Mouse (Mus musculus): ENCODE data around the gene Erp44. TPM values are rescaled to one million over a fixed set of nuclear protein-coding genes. Genes with fewer than 3 reads are reported as not detected.

Gene Erp44
- total and polyA plus RNA-seq, 3 experiments, result 59.2 to 203 (median 99.7) TPM

GRCm38 (mm10) chr4:48163851-48164250 is 115.5 kb downstream of the Erp44 start:
- no peaks in the 10 kb centered on the region for H3K79me2 ChIP-seq (replicated peaks; ENCODE audit: control insufficient read depth, extremely low read depth, insufficient read depth, poor library complexity, severe bottlenecking)
- no peak overlapping the region for H3K9ac ChIP-seq (ENCODE audit: insufficient read depth, low read depth)
- dilution Hi-C loops (cut with MboI; ENCODE audit: extremely low pct_ligation_motif_present, extremely low pct_unique_long_range_greater_than_20kb, low sequenced_read_pairs) (no loop called here), in situ Hi-C loops (cut with MboI; ENCODE audit: low pct_ligation_motif_present, low pct_unique_long_range_greater_than_20kb, low sequenced_read_pairs) (no loop called here)
- H3K27me3 ChIP-seq (replicated peaks), result no peaks in the 10 kb centered on the region
- peaks cover 15 to 56% of the 10 kb centered on the region in 2 experiments for H3K36me3 ChIP-seq (replicated peaks in 1 of 2; ENCODE audit: control insufficient read depth in 1 of 2, insufficient read depth in 1 of 2, low read length in 1 of 2)
- H3K4me2 ChIP-seq (ENCODE audit: insufficient read depth, low read depth, poor library complexity, severe bottlenecking), result no peak overlapping the region
- no peak overlapping the region for H3K4me3 ChIP-seq (replicated peaks in 1 of 3; ENCODE audit: low read depth in 2 of 3, low read length in 2 of 3, poor library complexity in 1 of 3)
- peaks cover 0 to 11% of the 10 kb centered on the region in 2 experiments; a peak in 2 of 4 replicates for H3K4me1 ChIP-seq (ENCODE audit: control insufficient read depth in 1 of 2, insufficient read depth in 2 of 2)
- H3K9me3 ChIP-seq (replicated peaks; ENCODE audit: low read length), result no peaks in the 10 kb centered on the region
- H3K27ac ChIP-seq (ENCODE audit: insufficient read depth, low read depth), result no peak overlapping the region
- TF ChIP-seq IRF4 (IDR thresholded peaks at IDR 0.05; ENCODE audit: low read depth, low read length) (no peak), GABPA (IDR thresholded peaks at IDR 0.05; ENCODE audit: insufficient replicate concordance, low read depth, low read length) (no peak), POLR2A (IDR thresholded peaks at IDR 0.05; ENCODE audit: low read depth, low read length) (no peak), USF2 (conservative IDR thresholded peaks at IDR 0.05; ENCODE audit: low read depth, low read length) (no peak), E2F4 (IDR thresholded peaks at IDR 0.05; ENCODE audit: insufficient replicate concordance, low read depth, low read length) (no peak), MAX (IDR thresholded peaks at IDR 0.05; ENCODE audit: low read length) (no peak), ZMIZ1 (IDR thresholded peaks at IDR 0.05; ENCODE audit: low read depth, low read length) (no peak), JUN (IDR thresholded peaks at IDR 0.05; ENCODE audit: insufficient read depth, low read depth, low read length) (no peak), TCF12 (IDR thresholded peaks at IDR 0.05; ENCODE audit: low read depth, low read length) (no peak), MAZ (IDR thresholded peaks at IDR 0.05; ENCODE audit: low read depth, low read length) (no peak), EP300 (IDR thresholded peaks at IDR 0.05; ENCODE audit: low read length) (no peak), JUND (conservative IDR thresholded peaks at IDR 0.05; ENCODE audit: low read depth, low read length) (no peak), ZC3H11A (IDR thresholded peaks at IDR 0.05; ENCODE audit: low read depth, low read length) (no peak), ZKSCAN1 (IDR thresholded peaks at IDR 0.05; ENCODE audit: borderline replicate concordance, low read depth, low read length) (no peak)
- DNase-seq (ENCODE audit: extremely low read depth), result no peak

GRCm38 (mm10) chr4:48160386-48160785 is 119.0 kb downstream of the Erp44 start:
- no peak for DNase-seq (ENCODE audit: extremely low read depth)
- Histone ChIP-seq H3K4me3 (replicated peaks in 1 of 3; ENCODE audit: low read depth in 2 of 3, low read length in 2 of 3, poor library complexity in 1 of 3) (no peak overlapping the region), H3K27me3 (replicated peaks) (no peaks in the 10 kb centered on the region), H3K4me2 (ENCODE audit: insufficient read depth, low read depth, poor library complexity, severe bottlenecking) (no peak overlapping the region), H3K4me1 (ENCODE audit: control insufficient read depth in 1 of 2, insufficient read depth in 2 of 2) (peaks cover 0 to 16% of the 10 kb centered on the region in 2 experiments; a peak in 2 of 4 replicates), H3K79me2 (replicated peaks; ENCODE audit: control insufficient read depth, extremely low read depth, insufficient read depth, poor library complexity, severe bottlenecking) (no peaks in the 10 kb centered on the region), H3K9ac (ENCODE audit: insufficient read depth, low read depth) (no peak overlapping the region), H3K27ac (ENCODE audit: insufficient read depth, low read depth) (no peak overlapping the region), H3K36me3 (replicated peaks in 1 of 2; ENCODE audit: control insufficient read depth in 1 of 2, insufficient read depth in 1 of 2, low read length in 1 of 2) (peaks cover 9 to 37% of the 10 kb centered on the region in 2 experiments), H3K9me3 (replicated peaks; ENCODE audit: low read length) (no peaks in the 10 kb centered on the region)
- TF ChIP-seq KAT2A (IDR thresholded peaks at IDR 0.05; ENCODE audit: insufficient replicate concordance, low read length) (no peak), ELF1 (IDR thresholded peaks at IDR 0.05; ENCODE audit: low read depth, low read length) (no peak), ZKSCAN1 (IDR thresholded peaks at IDR 0.05; ENCODE audit: borderline replicate concordance, low read depth, low read length) (no peak)
- dilution Hi-C loops (cut with MboI; ENCODE audit: extremely low pct_ligation_motif_present, extremely low pct_unique_long_range_greater_than_20kb, low sequenced_read_pairs) (no loop called here), in situ Hi-C loops (cut with MboI; ENCODE audit: low pct_ligation_motif_present, low pct_unique_long_range_greater_than_20kb, low sequenced_read_pairs) (no loop called here)

All from CH12.LX (cell line).